Mouse (Mus musculus) cerebellum, adult 2 months (tissue): ENCODE results near the gene Ms4a15.

Experiments
- CTCF ChIP-seq: fragments of 200-500 bp; IDR thresholded peaks from 2 replicates; pipeline ENCODE4 v1.5.1; 2011; ENCODE audit warnings: low read depth, mild to moderate bottlenecking, control low read depth, low read length, moderate library complexity, borderline replicate concordance; ENCODE audit not compliant: insufficient read depth
- POLR2A ChIP-seq: fragments of 200-500 bp; IDR thresholded peaks from 2 replicates; pipeline ENCODE4 v1.6.1; 2011; ENCODE audit warnings: low read length, control low read depth, borderline replicate concordance; ENCODE audit not compliant: insufficient read depth

DNA sequence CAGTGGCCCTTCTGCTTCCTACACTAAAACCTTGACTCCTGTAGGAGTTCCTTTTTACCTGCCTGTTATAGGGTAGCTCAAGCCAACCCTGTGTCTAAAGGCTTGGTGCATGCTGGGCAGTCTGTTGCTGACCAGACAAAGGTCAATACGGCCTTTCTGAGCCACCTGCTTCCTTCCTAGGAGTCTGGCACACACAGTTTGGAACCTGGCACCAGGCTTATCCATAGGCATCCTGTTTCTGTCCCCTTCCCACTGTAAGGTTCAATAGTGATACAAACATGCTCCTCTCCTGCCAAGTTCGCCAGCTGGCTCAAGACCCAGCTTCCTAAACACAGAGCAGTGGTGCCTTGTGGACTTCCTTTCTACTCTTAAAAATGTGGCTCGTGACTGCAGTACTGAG lies 46.5 kb downstream of the Ms4a15 start:
- TF ChIP-seq CTCF, result no peak
- TF ChIP-seq POLR2A, result no peak
